Mouse (Mus musculus) ES-Bruce4 (cell line): ENCODE measurements around the gene Usp49.
"Not testable (repeated sequence)": the region's sequence is repeated elsewhere in the genome, so short reads cannot be mapped to it uniquely, and the experiment has no call there.

Experiments
- CTCF ChIP-seq: IDR thresholded peaks from one replicate; pipeline ENCODE4 v1.8.1; 2011; ENCODE audit warnings: low read depth, low read length
- EP300 ChIP-seq: IDR thresholded peaks from 2 replicates; pipeline ENCODE4 v1.6.1; 2011; ENCODE audit warnings: low read depth, low read length; ENCODE audit not compliant: insufficient read depth
- POLR2A ChIP-seq: IDR thresholded peaks from one replicate; pipeline ENCODE4 v1.8.1; 2011; ENCODE audit warnings: low read length; ENCODE audit not compliant: insufficient read depth

DNA sequence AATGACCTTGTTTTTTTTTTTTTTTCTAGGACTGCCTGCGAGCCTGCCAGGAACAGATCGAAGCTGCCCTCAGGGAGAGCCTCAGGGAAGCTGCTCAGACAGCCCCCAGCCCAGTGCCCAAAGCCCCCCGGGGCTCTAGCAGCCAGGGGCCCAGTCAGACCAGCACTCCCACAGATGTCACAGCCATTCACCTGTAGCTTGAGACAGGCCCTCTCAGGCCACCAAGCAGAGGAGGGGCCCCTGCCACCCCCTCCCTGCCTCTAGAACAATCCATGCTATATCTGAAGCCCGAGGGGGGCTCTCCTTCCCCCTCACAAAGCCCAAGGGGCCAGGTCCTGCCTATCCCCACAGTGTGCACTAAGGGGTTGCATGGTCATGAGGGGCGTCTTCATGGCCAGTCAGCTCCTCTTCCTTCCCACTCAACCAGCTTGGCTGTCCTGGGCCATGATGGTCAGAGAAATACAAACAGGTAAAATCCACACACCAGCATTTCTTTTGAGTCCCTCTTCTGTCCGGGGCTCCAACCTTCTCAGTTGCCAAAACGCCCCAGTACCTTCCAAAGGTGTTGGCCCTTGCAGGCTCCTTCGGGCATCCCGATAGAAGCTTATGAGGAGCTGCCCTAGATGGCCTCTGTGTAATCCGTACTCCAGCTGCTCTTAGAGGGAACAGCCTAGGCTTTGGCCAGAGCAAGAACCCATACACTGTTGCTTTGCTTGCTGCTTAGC is 31.7 kb upstream of the Usp49 start:
- not testable (repeated sequence) for TF ChIP-seq CTCF, POLR2A, EP300
